Mouse (Mus musculus) G1E (cell line): ENCODE data around the gene Sec14l5.

ENCODE experiments used
- CTCF ChIP-seq: IDR thresholded peaks from 2 replicates; pipeline ENCODE4 v1.5.1; 2012; ENCODE audit warnings: low read depth, low read length, inconsistent platforms, mixed read lengths
- GATA1 ChIP-seq: IDR thresholded peaks from 2 replicates; pipeline ENCODE4 v1.6.1; 2012; ENCODE audit warnings: borderline replicate concordance, low read length, inconsistent platforms, mixed read lengths
- GATA2 ChIP-seq: IDR thresholded peaks from 2 replicates; pipeline ENCODE4 v1.6.1; 2012; ENCODE audit warnings: low read depth, low read length, inconsistent platforms, borderline replicate concordance
- POLR2AphosphoS5 ChIP-seq: IDR thresholded peaks from 2 replicates; pipeline ENCODE4 v1.6.1; 2012; ENCODE audit warnings: low read depth, low read length, inconsistent platforms; ENCODE audit not compliant: insufficient replicate concordance
- TAL1 ChIP-seq: conservative IDR thresholded peaks from 2 replicates; pipeline ENCODE4 v1.6.1; 2012; ENCODE audit warnings: low read depth, low read length, inconsistent platforms, mixed read lengths

DNA sequence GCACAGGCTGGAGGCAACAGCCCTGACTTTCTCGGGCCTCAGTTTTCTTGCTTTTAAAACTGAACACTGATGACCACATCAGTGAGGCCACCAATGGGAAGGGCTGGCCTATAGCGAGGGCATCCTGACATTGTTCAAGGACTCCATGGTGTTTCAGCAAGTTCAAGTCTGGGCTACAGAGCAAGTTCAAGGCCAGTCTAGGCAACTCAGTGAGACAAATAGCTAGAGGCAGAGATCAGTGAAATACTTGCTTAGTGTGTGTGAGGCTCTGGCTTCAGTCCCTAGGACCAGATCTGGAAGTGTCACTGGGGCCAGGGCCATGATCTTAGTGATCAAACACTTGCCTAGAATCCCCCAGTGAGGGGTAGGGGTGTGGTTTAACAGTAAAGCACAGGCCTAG, 21.1 kb downstream of the Sec14l5 start:
- TF ChIP-seq CTCF (no peak), GATA2 (no peak), GATA1 (no peak), TAL1 (no peak), POLR2AphosphoS5 (no peak)
